Mouse (Mus musculus): ENCODE measurements around the gene Rpl36a-ps1. TPM values are rescaled to one million over a fixed set of nuclear protein-coding genes. Genes with fewer than 3 reads are reported as not detected.
"Not testable (repeated sequence)": the region's sequence is repeated elsewhere in the genome, so short reads cannot be mapped to it uniquely, and the experiment has no call there.

The Rpl36a-ps1 gene
- 3.9 and 6.2 TPM in 2 replicates for polyA plus RNA-seq (2015; fragmentation: Nextera tagmentation; extraction: Ambion mirVana)

GRCm38 (mm10) chr14:98994218-98994617 lies at the start of gene Rpl36a-ps1:
TSS of gene Rpl36a-ps1 (minus strand) at chr14:98994318.
- DNase-seq (ENCODE audit: low spot score) = no peak

- no peak for DNase-seq (ENCODE audit: low spot score)
These were observed 49.4 kb upstream of the Rpl36a-ps1 start for GRCm38 (mm10) chr14:99043499-99043898.

- peak; percentile 24 for DNase-seq (ENCODE audit: low spot score)
These were observed 47.3 kb upstream of the Rpl36a-ps1 start for GRCm38 (mm10) chr14:99041416-99041815.

- not testable (repeated sequence) for DNase-seq (ENCODE audit: low spot score)
These were observed 45.2 kb upstream of the Rpl36a-ps1 start for GRCm38 (mm10) chr14:99039308-99039707.

- no peak for DNase-seq (ENCODE audit: low spot score)
These were observed 43.6 kb upstream of the Rpl36a-ps1 start for GRCm38 (mm10) chr14:99037703-99038102.

- no peak for DNase-seq (ENCODE audit: low spot score)
These were observed 41.9 kb upstream of the Rpl36a-ps1 start for GRCm38 (mm10) chr14:99036039-99036438.

GRCm38 (mm10) chr14:99034851-99035250 lies 40.7 kb upstream of the Rpl36a-ps1 start:
- DNase-seq (ENCODE audit: low spot score) = not testable (repeated sequence)

- no peak for DNase-seq (ENCODE audit: low spot score)
These were observed 38.5 kb upstream of the Rpl36a-ps1 start for GRCm38 (mm10) chr14:99032596-99032995.

GRCm38 (mm10) chr14:99031337-99031873 lies 37.3 kb upstream of the Rpl36a-ps1 start:
- DNase-seq (ENCODE audit: low spot score) = no peak

GRCm38 (mm10) chr14:99029987-99030386 lies 35.9 kb upstream of the Rpl36a-ps1 start:
- DNase-seq (ENCODE audit: low spot score) = no peak

GRCm38 (mm10) chr14:99022346-99023086 lies 28.4 kb upstream of the Rpl36a-ps1 start:
- no peak for DNase-seq (ENCODE audit: low spot score)

- DNase-seq (ENCODE audit: low spot score) = no peak
These were observed 25.2 kb upstream of the Rpl36a-ps1 start for GRCm38 (mm10) chr14:99019136-99019808.

GRCm38 (mm10) chr14:99018691-99019090 lies 24.6 kb upstream of the Rpl36a-ps1 start:
- DNase-seq (ENCODE audit: low spot score) = no peak

GRCm38 (mm10) chr14:99010920-99011313 lies 16.8 kb upstream of the Rpl36a-ps1 start:
- no peak for DNase-seq (ENCODE audit: low spot score)

GRCm38 (mm10) chr14:99010224-99010919 lies 16.3 kb upstream of the Rpl36a-ps1 start:
- no peak for DNase-seq (ENCODE audit: low spot score)

- no peak for DNase-seq (ENCODE audit: low spot score)
These were observed 1.6 kb downstream of the Rpl36a-ps1 start for GRCm38 (mm10) chr14:98992482-98992881.

GRCm38 (mm10) chr14:98990636-98991035 lies 3.5 kb downstream of the Rpl36a-ps1 start:
- no peak for DNase-seq (ENCODE audit: low spot score)

- no peak for DNase-seq (ENCODE audit: low spot score)
These were observed 4.3 kb downstream of the Rpl36a-ps1 start for GRCm38 (mm10) chr14:98989818-98990217.

GRCm38 (mm10) chr14:98971921-98972320 lies 22.2 kb downstream of the Rpl36a-ps1 start:
- no peak for DNase-seq (ENCODE audit: low spot score)

- no peak for DNase-seq (ENCODE audit: low spot score)
These were observed 35.0 kb downstream of the Rpl36a-ps1 start for GRCm38 (mm10) chr14:98958978-98959658.

GRCm38 (mm10) chr14:98956788-98957187 lies 37.3 kb downstream of the Rpl36a-ps1 start:
- no peak for DNase-seq (ENCODE audit: low spot score)

All from thymus, postnatal 0 days (tissue).